Mouse (Mus musculus) thymus, adult 2 months (tissue): ENCODE results near the gene Pdia5. TPM values are rescaled to one million over a fixed set of nuclear protein-coding genes. Genes with fewer than 3 reads are reported as not detected.

Experiments
- DNase-seq: peaks from one replicate; pipeline ENCODE4 v3.0.0; 2021
- H3K27ac ChIP-seq: fragments of 200-500 bp; 2 replicates; pipeline ENCODE4 v1.5.1; 2012; ENCODE audit warnings: low read length, control low read depth; ENCODE audit not compliant: control insufficient read depth, insufficient read depth
- H3K27me3 ChIP-seq: fragments of 200-500 bp; 2 replicates; pipeline ENCODE4 v1.6.1; 2012; ENCODE audit warnings: mild to moderate bottlenecking, low read length, moderate library complexity, mixed read lengths; ENCODE audit not compliant: control insufficient read depth, insufficient read depth
- H3K36me3 ChIP-seq: fragments of 200-500 bp; 2 replicates; pipeline ENCODE4 v1.6.1; 2012; ENCODE audit warnings: mild to moderate bottlenecking, low read length, moderate library complexity; ENCODE audit not compliant: control insufficient read depth, insufficient read depth
- H3K4me1 ChIP-seq: fragments of 200-500 bp; replicated peaks from 2 replicates; pipeline ENCODE4 v1.6.1; 2012; ENCODE audit warnings: low read length; ENCODE audit not compliant: control insufficient read depth, insufficient read depth
- H3K4me3 ChIP-seq: fragments of 200-500 bp; 2 replicates; pipeline ENCODE4 v1.5.1; 2012; ENCODE audit warnings: mild to moderate bottlenecking, low read length, control low read depth, moderate library complexity; ENCODE audit not compliant: control insufficient read depth, insufficient read depth
- CTCF ChIP-seq: fragments of 200-500 bp; IDR thresholded peaks from 2 replicates; pipeline ENCODE4 v1.5.1; 2012; ENCODE audit warnings: mild to moderate bottlenecking, control low read depth, low read length, moderate library complexity, borderline replicate concordance; ENCODE audit not compliant: control insufficient read depth, poor library complexity, insufficient read depth; ENCODE audit errors: extremely low read depth
- POLR2A ChIP-seq: fragments of 200-500 bp; IDR thresholded peaks from 2 replicates; pipeline ENCODE4 v1.6.1; 2012; ENCODE audit warnings: mild to moderate bottlenecking, low read length, control low read depth, moderate library complexity; ENCODE audit not compliant: control insufficient read depth, poor library complexity, insufficient read depth; ENCODE audit errors: extremely low read depth
- WGBS: fragments of 180-500 bp; shearing (Covaris S2); methylation state at CpG from one replicate; pipeline ENCODE4 v1.1.7; 2018; 5-methylcytosine and 5-hydroxymethylcytosine counted together
- polyA plus RNA-seq: library from polyadenylated mRNA; depleted of rRNA; stranded (reverse); fragments of >200 nt; gene quantifications from 2 replicates; pipeline ENCODE4 v1.2.3, GENCODE M21; 2012

Pdia5 gene
- polyA plus RNA-seq, 1 experiment: 2.2 TPM

DNA sequence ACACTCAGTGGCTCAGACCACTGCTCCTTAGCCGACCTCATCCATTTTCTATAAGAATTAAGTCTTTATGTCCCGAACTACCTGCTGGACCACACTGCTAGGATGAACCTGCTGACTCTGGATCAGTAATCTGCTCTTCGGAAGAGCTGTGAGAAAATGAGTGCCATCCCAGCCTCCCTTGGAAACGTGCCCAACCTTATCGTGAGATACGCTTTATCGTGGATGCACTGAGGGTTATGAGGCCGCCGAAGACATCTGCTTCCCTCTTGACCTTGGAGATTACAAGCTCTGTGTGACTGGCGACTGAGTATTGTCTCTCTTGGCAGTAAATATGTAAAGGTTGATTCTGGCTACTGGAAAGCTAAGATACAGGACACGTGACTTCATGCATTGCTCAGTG lies 11.8 kb upstream of the Pdia5 start:
- H3K36me3 ChIP-seq: no peaks in the 10 kb centered on the region
- DNase-seq: no peak
- H3K4me3 ChIP-seq: no peak overlapping the region
- no peaks in the 10 kb centered on the region for H3K27me3 ChIP-seq
- 94% methylated on average over 11 of the region's 11 CpGs for WGBS
- no peak for TF ChIP-seq POLR2A
- no peak for TF ChIP-seq CTCF
- no peak overlapping the region for H3K27ac ChIP-seq
- no peaks in the 10 kb centered on the region for H3K4me1 ChIP-seq

GRCm38 (mm10) chr16:35501106-35501760 lies 10.6 kb upstream of the Pdia5 start:
- H3K36me3 ChIP-seq: no peaks in the 10 kb centered on the region
- no peak overlapping the region for H3K4me3 ChIP-seq
- WGBS: 94% methylated on average over 4 of the region's 4 CpGs
- TF ChIP-seq POLR2A: no peak
- TF ChIP-seq CTCF: no peak
- H3K27me3 ChIP-seq: no peaks in the 10 kb centered on the region
- no peak overlapping the region for H3K27ac ChIP-seq
- H3K4me1 ChIP-seq: no peaks in the 10 kb centered on the region
- no peak for DNase-seq

DNA sequence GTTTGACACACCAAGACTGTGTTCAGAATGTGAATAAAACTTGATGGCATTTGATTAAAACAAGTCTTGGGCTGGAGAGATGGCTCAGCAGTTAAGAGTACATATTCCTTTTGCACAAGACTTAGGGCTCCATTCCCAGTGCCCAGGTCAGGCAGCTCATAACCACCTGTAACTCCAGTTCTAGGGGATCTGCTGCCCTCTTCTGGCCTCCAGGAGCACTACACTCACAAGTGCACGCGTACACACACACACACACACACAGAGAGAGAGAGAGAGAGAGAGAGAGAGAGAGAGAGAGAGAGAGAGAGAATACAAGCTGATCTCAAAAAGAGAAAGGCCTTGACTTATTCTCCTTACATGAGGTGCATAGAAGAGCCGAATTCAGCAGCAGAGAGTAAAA lies 9.7 kb upstream of the Pdia5 start:
- Histone ChIP-seq H3K4me3 (no peak overlapping the region), H3K27ac (no peak overlapping the region), H3K4me1 (no peaks in the 10 kb centered on the region), H3K27me3 (no peaks in the 10 kb centered on the region), H3K36me3 (no peaks in the 10 kb centered on the region)
- 99% methylated on average over 3 of the region's 3 CpGs for WGBS
- no peak for DNase-seq
- TF ChIP-seq CTCF: no peak
- TF ChIP-seq POLR2A: no peak

- TF ChIP-seq CTCF (no peak), POLR2A (no peak)
- H3K27ac ChIP-seq: no peak overlapping the region
- no peak for DNase-seq
- peaks cover 13% of the 10 kb centered on the region for H3K4me1 ChIP-seq
- peak overlapping the region; percentile 43 for H3K4me3 ChIP-seq
- H3K36me3 ChIP-seq: no peaks in the 10 kb centered on the region
- H3K27me3 ChIP-seq: peaks cover 6% of the 10 kb centered on the region; the same call in 1 of the 2 replicates
- WGBS: 28% methylated on average over 10 of the region's 10 CpGs
These were observed 880 bp downstream of the Pdia5 start for GRCm38 (mm10) chr16:35489793-35490192.

DNA sequence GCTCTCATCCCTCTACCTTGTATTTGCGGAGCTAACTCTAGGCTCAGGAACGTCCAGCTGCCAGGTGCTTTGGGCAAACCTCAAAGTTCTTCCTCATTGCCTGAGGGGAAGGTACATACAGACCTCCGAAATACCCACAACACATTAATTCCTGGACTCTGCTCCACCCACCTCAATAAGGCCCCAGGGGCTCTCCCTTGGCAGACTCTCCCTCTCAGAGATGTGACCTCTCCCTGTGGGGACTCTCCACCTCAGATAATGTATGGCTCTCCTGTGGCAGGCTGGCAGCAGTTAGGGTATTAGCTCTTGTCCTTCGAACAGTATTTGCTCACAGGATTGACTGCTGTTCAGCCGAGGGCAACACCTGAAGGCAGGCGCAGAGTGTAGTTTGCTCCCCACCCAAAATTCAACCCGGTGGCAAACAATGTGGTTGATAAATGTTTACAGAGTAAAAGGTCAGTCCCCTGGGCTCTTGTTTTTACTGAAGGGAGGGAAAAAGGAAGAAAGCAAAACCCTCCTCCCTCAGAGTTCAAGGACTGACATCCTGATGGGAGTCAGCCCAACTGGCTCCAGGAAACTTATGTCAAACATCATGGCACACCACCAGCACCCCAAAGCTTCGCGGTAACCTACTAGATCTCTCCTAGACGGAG lies 1.5 kb downstream of the Pdia5 start:
- Histone ChIP-seq H3K27ac (no peak overlapping the region), H3K36me3 (no peaks in the 10 kb centered on the region), H3K4me3 (no peak overlapping the region), H3K27me3 (peaks cover 6% of the 10 kb centered on the region; the same call in 1 of the 2 replicates), H3K4me1 (peaks cover 19% of the 10 kb centered on the region)
- 80% methylated on average over 10 of the region's 10 CpGs for WGBS
- TF ChIP-seq CTCF (no peak), POLR2A (no peak)
- DNase-seq: no peak

DNA sequence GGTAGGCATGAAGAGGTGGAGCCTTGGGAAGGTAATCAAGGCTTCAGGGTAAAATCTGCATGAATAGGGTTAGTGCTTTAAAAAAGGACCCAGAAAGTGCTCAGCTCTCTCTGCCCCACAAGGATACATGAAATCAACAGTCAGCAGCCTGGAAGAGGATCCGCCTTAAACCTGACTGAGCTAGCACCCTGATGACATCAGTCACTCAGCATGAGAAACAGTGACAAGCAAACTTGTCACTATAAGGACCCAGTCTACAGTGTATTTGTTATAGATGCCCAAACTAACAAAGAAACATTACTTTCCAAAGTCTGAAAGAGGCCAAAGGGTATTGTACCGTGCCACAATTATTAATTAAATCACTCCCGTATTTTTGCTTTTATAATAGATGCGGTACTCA lies 2.9 kb downstream of the Pdia5 start:
- Histone ChIP-seq H3K4me1 (peaks cover 22% of the 10 kb centered on the region), H3K4me3 (no peak overlapping the region), H3K27me3 (peaks cover 6% of the 10 kb centered on the region; the same call in 1 of the 2 replicates), H3K36me3 (no peaks in the 10 kb centered on the region), H3K27ac (no peak overlapping the region)
- DNase-seq: no peak
- WGBS: over 99% methylated on average over 4 of the region's 4 CpGs
- no peak for TF ChIP-seq POLR2A
- no peak for TF ChIP-seq CTCF

DNA sequence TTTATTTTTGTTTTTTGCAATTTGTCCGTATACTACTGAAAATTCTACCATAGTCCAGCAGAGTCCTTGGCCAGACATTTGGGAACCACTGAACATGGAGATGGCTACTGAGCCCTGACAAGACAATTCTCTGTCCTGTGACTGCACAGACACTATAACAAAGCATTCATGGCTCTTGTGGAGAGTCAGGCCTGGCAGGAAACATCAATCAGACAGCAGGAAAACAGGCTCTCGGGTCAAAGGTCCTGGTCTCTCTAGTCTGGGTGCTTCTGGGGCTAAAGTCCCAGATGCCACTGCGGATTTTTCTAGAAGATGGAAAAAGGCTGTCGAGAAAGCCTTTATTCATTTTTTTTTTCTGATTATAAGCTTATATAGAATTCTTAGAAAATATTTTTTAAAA lies 3.6 kb downstream of the Pdia5 start:
- no peak overlapping the region for H3K4me3 ChIP-seq
- H3K36me3 ChIP-seq: no peaks in the 10 kb centered on the region
- 92% methylated on average over 4 of the region's 4 CpGs for WGBS
- H3K27me3 ChIP-seq: peaks cover 6% of the 10 kb centered on the region; the same call in 1 of the 2 replicates
- no peak for DNase-seq
- H3K27ac ChIP-seq: no peak overlapping the region
- H3K4me1 ChIP-seq: peaks cover 22% of the 10 kb centered on the region
- no peak for TF ChIP-seq CTCF
